Mouse (Mus musculus) macrophage (primary cell): ENCODE results near the gene Lrfn1. TPM values are rescaled to one million over a fixed set of nuclear protein-coding genes. Genes with fewer than 3 reads are reported as not detected.

Experiments used
- H3K27ac ChIP-seq: fragments of 350-480 bp; formaldehyde crosslinking; 2 replicates; pipeline ENCODE4 v1.9.0; 2021
- H3K36me3 ChIP-seq: fragments of 350-480 bp; formaldehyde crosslinking; 2 replicates; pipeline ENCODE4 v1.9.0; 2021; ENCODE audit errors: inconsistent target
- H3K4me3 ChIP-seq: fragments of 350-480 bp; formaldehyde crosslinking; 2 replicates; pipeline ENCODE4 v1.9.0; 2021; ENCODE audit errors: inconsistent target
- H3K79me2 ChIP-seq: fragments of 350-480 bp; formaldehyde crosslinking; 2 replicates; pipeline ENCODE4 v1.9.0; 2021; ENCODE audit errors: inconsistent target
- WGBS: methylation state at CpG from one replicate; pipeline ENCODE4 v1.1.7; 2026; ENCODE audit warnings: inconsistent platforms; ENCODE audit not compliant: missing documents; 5-methylcytosine and 5-hydroxymethylcytosine counted together
- polyA plus RNA-seq: library from polyadenylated mRNA; stranded (reverse); fragments of 250-400 nt; gene quantifications from 3 replicates; pipeline ENCODE4 v1.2.4, GENCODE M21; 2018; ENCODE audit warnings: inconsistent platforms
- total RNA-seq, 78 experiments: library from RNA; depleted of rRNA; stranded (reverse); fragments of 250-400 nt; gene quantifications; 1 replicate in 9 of 78; 2 replicates in 24 of 78; 3 replicates in 43 of 78; 4 replicates in 2 of 78; pipeline ENCODE4 v1.2.4; 2018; ENCODE audit warnings: inconsistent platforms in 56 of 78

The Lrfn1 gene
- total RNA-seq (2018; cell fraction: chromatin; rRNA removed): 1 to 10 TPM in 10 of 26 experiments, under 1 TPM in 7, not detected in 9; 0.33 to 2.3 (median 1.3) TPM
- total RNA-seq (2018; cell fraction: cytosol; rRNA removed): 1 to 10 TPM in 13 of 26 experiments, under 1 TPM in 13; 0.29 to 2.3 (median 0.99) TPM
- total RNA-seq (2018; cell fraction: nucleus; rRNA removed): 1 to 10 TPM in 19 of 26 experiments, under 1 TPM in 7; 0.54 to 4.0 (median 1.6) TPM
- 0.24 to 1.4 TPM (median 0.89 TPM) in 3 replicates for polyA plus RNA-seq

DNA sequence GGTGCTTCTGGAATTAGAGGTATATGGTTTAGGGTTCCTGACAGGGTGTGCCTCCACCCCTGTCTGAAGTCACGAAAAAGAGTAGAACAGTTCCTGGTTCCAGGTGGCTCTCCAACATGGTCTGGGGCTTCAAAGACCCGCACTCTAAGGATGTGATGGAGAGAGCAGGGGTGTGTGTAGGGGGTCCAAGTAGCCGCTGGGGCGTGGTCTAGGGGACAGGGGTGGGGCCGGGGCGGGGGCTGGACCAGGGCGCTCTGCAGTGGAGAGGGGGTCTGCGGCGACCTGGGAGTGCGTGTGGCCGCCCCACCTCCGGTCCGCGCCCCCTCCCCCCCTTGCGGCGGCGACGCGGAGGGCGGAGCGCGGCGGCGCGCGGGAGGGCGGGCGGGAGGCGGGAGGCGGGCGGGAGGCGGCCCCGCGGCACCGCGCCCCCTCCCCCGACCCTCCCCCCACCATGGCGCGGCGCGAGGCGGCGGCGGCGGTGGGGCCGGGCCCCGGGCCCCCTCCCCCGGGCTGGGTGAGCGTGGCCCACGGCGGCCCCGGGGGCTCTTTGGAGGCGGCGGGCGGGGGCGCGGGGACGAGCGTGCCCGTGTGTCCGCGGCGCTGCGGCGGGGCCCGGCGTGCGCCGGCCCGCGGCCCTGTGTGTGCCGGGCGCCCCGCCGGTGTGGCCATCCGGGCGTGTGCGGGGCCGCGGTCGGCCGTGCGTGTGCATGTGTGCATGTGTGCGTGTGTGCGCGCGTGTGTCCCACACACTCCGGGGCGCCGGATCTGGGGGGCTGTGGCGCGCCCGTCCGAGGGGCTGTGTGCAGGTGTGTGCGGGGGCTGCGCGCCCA is at the start of gene Lrfn1:
Gene Lrfn1 (plus strand): TSS at position 450 of the 830 bp plus-strand sequence.
- H3K27ac ChIP-seq: no peak within 1 kb of the TSS
- H3K36me3 ChIP-seq: no peaks in the 10 kb centered on the region
- 3% methylated on average over 48 of the region's 97 CpGs for WGBS
- H3K4me3 ChIP-seq: no peak within 1 kb of the TSS
- no peaks in the 10 kb centered on the region for H3K79me2 ChIP-seq

DNA sequence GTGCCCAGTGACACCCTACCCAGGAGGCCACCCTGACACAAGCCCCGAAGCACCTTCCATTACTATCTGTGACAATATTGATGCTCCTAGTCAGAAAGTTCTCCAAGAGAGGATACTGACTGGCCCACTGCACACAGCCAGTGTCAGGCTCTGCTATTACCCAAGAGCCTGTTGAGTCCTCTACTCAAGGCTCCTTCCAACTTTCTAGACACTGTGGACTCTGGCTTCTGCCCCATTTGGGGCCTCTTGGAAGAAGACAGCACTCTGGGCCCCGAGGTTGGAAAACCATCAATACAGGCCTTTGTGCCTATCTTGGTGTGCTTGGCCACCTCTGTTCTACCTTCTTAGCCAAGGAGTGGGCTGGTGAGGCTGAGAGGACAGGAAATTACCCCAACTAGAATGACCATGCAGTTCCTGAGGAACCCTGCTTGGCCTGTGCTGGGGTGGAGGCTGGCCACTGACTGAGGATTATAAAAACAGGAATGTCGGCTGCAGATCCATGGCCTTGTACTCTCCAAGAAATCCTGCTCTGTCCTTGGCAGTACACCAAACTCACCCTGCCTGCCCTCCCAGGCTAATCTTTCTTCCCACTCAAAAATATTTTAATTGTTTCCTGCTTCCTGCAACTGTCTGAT is 40.8 kb upstream of the Lrfn1 start:
- H3K27ac ChIP-seq: no peak overlapping the region
- WGBS: 87% methylated on average over 3 of the region's 3 CpGs
- no peaks in the 10 kb centered on the region for H3K79me2 ChIP-seq
- no peak overlapping the region for H3K4me3 ChIP-seq
- peaks cover 73% of the 10 kb centered on the region for H3K36me3 ChIP-seq

DNA sequence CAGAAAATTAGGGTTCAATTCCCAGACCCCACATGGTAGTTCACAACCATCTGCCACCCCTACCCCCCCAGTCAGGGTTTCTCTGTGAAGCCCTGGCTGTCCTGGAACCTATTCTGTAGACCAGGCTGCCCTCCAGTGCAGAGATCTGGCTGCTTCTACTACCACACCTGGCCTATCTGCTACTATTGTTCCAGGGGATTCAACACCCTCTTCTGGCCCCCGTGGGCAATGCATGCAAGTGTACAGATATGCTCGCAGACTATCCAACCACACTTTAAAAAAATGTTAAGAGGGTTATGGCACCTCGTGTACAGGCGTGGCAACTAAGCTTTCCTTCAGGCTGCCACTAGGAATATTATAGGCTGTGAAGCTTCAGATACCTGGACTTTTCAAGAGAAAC is 39.0 kb upstream of the Lrfn1 start:
- Histone ChIP-seq H3K79me2 (no peaks in the 10 kb centered on the region; the same call in 1 of the 2 replicates), H3K27ac (no peak overlapping the region), H3K4me3 (no peak overlapping the region), H3K36me3 (peaks cover 65% of the 10 kb centered on the region)
- 75% methylated on average over 4 of the region's 4 CpGs for WGBS

DNA sequence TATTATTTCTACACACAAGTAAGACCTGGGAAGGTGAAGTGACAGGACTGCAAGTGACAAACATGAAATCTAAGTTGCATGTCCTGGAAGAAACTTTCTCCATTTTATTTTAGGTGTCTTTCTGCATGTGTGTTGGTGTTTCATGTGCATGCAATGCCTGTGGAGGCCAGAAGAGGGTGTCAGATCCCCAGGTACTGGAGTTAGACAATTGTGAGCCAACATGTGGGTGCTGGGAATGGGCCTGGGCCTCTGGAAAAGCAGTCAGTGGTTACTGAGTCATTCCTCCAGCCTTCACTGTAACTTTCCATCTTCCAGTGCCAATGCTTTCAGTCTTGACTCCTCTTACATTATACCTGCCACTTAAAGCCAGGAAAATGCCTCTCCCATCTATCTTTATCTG is 34.4 kb upstream of the Lrfn1 start:
- H3K4me3 ChIP-seq: no peak overlapping the region
- H3K79me2 ChIP-seq: no peaks in the 10 kb centered on the region; the same call in 1 of the 2 replicates
- no peak overlapping the region for H3K27ac ChIP-seq
- peaks cover 75% of the 10 kb centered on the region for H3K36me3 ChIP-seq

DNA sequence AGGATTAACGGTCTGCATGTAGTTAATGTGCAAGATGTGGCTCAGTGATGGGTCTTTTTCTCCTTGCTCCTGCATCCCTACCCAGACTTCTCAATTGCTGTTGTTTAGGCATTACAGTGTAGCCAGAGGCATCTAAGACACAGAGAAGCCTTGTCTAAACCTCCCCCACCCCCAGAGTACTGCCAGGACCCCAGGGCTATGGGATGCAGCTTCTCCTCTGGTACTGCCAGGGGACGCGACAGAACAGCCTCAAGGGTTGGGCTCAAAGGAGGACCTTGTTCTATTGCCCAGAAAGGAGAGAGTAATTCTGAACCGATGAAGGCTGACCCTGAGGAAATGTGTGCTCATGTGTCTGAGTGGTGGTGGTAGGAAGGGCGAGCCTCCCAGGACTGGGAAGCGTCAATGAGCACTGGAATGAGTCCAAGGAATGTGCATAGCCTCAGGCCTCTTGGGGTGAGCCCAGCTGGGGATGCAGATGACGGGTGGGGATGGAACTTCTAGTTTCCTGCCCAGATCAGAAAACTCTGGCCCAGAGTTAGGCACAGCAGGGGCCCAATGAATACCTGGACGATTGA is 33.6 kb upstream of the Lrfn1 start:
- Histone ChIP-seq H3K36me3 (peaks cover 72% of the 10 kb centered on the region), H3K79me2 (no peaks in the 10 kb centered on the region; the same call in 1 of the 2 replicates), H3K27ac (no peak overlapping the region), H3K4me3 (no peak overlapping the region)
- WGBS: 96% methylated on average over 8 of the region's 8 CpGs

DNA sequence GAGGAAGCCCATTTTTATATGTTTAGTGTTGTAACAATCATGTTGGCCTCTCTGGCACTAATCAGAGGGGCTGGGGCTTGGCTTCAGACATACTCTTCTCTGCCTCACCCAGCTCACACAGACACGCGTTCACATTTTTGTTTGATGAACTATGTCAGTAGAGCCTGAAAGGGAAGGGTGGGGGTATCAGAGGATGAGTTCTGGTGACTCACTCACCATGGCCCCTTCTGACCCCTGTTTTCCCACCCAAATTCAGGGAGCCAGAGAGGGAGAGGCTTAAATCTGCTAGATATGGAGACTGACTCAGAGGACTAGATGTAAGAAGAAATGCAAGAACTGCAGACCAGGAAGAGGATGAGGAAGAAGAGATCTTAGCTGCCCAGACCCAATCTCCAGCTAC is 32.4 kb upstream of the Lrfn1 start:
- peaks cover 60% of the 10 kb centered on the region; the same call in 1 of the 2 replicates for H3K36me3 ChIP-seq

DNA sequence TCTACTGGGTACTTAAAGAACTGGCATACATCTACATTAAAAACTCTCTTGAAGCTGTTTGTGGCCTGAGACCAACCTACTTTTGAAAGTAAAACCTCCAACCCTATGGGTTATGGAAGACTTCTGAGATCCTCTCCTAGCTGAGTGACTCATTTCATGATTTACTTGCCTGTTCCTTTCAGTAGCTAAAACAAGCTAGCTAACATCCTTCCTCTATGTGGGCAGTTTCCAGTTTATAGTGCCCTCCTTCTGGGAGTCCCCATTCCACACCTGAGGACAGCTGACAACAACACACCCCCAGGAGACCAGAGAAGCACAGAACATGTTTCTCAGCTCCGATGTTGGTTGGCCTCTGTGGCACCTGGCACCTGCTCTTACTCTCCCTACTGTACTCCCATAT is 28.8 kb upstream of the Lrfn1 start:
- H3K36me3 ChIP-seq: peaks cover 40% of the 10 kb centered on the region; the same call in 1 of the 2 replicates
- WGBS: 82% methylated on average over 1 of the region's 1 CpGs
- H3K4me3 ChIP-seq: no peak overlapping the region
- no peak overlapping the region for H3K27ac ChIP-seq
- H3K79me2 ChIP-seq: peaks cover 48% of the 10 kb centered on the region

More for the DNA sequence above, 32.4 kb upstream of the Lrfn1 start:
- Histone ChIP-seq H3K79me2 (peaks cover 12% of the 10 kb centered on the region; the same call in 1 of the 2 replicates), H3K4me3 (no peak overlapping the region), H3K27ac (no peak overlapping the region)
- 98% methylated on average over 2 of the region's 2 CpGs for WGBS

DNA sequence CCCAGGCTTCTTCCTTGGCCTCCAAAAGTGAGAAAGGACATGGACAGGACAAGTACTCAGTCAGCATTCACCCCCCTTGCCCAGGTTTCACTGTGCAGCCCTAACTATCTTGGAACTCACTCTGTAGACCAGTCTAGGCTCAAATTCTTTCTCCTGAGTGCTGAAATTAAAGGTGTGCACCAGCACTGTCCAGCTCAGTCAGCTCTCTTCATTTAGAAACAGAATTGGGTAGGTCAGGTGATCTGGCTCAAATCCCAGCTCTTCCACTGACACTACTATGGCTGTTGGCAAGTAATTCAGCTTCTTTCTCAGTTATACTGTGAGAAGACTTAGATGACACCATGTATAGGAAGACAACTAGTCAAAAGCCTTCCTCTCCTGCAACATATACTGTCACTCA is 24.0 kb upstream of the Lrfn1 start:
- Histone ChIP-seq H3K36me3 (peaks cover 1% of the 10 kb centered on the region; the same call in 1 of the 2 replicates), H3K4me3 (no peak overlapping the region), H3K79me2 (peaks cover 95% of the 10 kb centered on the region), H3K27ac (no peak overlapping the region)

DNA sequence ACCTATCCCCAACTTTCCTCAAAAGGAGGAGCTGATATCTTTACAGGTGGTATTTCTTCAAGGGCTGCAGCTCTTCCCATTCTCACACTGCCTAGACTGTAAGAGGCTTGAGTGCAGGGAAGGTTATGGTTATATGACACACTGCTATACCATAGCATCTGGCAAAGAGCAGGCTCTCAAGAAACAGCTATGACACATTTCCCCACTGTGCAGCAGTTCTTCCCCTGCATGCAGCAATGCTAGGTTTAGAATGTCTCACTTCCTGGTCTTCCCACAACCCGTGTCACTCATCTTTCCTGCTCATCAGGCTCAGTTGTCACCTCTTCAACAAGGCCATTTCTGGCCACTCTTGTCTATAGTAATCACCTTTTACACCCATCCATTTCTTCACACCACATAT is 21.3 kb upstream of the Lrfn1 start:
- 0 out of 2 replicates have a peak overlapping the region, but pooled peaks have one; percentile 10 for H3K27ac ChIP-seq
- no peak overlapping the region for H3K4me3 ChIP-seq
- H3K79me2 ChIP-seq: peaks cover 100% of the 10 kb centered on the region
- H3K36me3 ChIP-seq: no peaks in the 10 kb centered on the region; the same call in 1 of the 2 replicates
- 0% methylated on average over 1 of the region's 1 CpGs for WGBS

DNA sequence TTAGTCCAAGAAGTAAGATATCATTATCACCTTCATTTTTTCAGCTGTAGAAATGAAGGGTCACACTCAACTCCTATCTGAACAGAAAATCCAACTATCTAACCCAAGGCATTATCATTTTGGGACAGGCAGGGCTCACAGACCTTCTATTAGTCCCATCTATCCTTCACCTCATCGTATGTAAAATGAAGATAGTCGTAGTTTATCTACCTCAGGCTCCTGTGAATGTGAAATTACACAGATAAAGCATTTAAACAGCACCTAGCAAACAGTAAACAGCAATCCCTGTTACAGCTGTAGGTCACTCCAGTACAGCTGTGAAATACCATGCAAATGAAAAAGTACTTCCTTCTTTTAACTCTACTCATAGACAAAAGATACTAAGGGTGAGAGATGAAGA is 19.5 kb upstream of the Lrfn1 start:
- H3K27ac ChIP-seq: no peak overlapping the region
- 96% methylated on average over 2 of the region's 2 CpGs for WGBS
- no peak overlapping the region for H3K4me3 ChIP-seq
- H3K79me2 ChIP-seq: peaks cover 85% of the 10 kb centered on the region
- no peaks in the 10 kb centered on the region; the same call in 1 of the 2 replicates for H3K36me3 ChIP-seq

DNA sequence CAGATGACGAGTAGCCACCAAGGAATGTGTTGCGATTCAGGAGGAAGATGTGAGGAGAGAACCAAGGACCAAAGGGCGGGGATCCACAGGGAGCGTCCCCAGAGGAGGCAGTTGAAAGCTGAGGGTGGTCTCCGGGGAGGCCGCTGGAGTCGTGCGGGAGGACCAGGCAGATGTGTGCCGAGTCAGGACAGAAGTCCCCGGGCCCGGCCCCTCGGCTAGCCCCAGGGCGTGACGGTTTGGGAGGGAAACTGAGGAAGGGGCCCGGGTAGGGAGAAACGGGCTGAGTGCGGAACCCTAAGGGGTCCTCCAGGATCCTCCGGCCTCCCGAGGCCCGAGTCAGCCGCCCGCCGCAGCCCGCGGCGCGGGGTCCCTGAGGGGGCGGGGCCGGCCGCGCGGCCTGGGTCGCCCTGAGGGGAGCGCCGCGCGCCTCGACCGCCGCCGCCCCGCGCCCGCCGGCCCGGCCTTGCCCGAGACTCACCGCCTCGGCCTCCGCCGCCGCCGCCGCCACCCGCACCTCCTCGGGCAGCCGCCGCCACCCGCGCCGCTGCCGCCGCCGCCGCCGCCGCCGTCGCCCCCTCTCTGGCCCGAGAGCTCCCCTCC is 16.0 kb upstream of the Lrfn1 start:
- WGBS: 2% methylated on average over 50 of the region's 70 CpGs
- peaks cover 50% of the 10 kb centered on the region for H3K79me2 ChIP-seq
- peak overlapping the region; percentile 48 for H3K4me3 ChIP-seq
- no peak overlapping the region for H3K27ac ChIP-seq
- no peaks in the 10 kb centered on the region for H3K36me3 ChIP-seq

DNA sequence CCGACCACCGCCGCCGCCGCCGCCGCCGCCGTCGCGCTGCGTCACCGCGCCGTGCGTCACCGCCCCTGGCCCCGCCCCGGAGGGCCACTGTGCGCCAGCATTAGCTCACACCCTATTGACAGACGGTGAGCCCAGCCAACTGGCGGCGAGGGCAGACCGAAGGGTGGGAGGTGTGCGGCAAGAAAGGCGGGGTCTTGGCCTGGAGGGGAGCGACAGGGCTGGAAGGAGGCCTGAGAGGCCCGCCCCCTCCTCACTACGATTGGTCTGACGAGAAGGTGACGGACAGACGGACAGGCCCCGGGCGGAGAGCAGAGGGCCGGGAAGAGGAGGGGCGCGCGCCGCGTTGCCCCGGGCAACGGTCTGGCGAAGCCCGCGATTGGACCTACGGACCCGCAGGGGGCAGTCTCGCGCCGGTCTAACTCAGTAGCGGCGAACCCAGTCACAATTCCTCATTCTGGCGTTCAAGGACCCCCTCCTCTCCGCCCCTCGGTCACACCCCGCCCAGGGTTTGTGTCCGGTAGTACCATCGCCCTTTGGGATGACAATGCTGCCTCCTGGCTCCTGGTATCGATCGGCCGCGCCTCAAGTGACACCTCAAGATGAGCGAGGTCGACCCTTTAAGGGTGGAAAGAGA is 15.4 kb upstream of the Lrfn1 start:
- Histone ChIP-seq H3K4me3 (peak overlapping the region; percentile 56), H3K27ac (peak overlapping the region; percentile 75), H3K79me2 (peaks cover 44% of the 10 kb centered on the region), H3K36me3 (no peaks in the 10 kb centered on the region)
- WGBS: 3% methylated on average over 63 of the region's 64 CpGs

DNA sequence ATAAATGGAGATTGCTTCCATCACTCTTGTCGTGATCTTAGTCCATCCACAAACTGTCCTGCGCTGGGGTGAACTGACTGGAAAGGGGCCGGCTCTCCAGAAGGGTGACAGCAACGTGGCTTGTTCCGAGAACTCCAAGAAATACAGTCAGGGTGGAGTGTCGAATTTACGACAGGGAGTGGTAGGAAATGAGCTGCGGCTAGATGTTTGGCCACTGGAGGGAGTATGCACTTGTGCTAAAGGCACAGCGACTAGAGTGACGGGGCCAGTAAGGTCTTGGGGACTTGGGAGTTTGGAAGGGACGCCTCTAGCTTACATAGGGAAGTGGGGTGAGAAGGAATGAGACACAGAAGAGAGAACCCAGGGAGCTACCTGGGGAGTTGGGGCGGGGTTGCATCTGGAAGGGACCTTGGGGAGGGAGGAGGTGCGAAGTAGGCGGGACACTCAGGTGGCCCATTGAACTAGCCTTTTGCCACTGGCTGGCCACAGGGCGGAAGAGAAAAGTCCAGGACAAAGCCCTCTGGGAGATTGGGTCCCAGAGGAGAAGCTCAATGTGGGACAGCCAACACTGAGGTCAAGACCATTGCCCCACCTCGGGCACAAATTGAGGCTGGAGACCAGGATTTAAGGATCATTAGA is 14.7 kb upstream of the Lrfn1 start, which contains the start of gene Gmfg:
Gene Gmfg (plus strand): TSS at position 516 of the 639 bp plus-strand sequence.
- 7% methylated on average over 16 of the region's 16 CpGs for WGBS
- peaks cover 37% of the 10 kb centered on the region for H3K79me2 ChIP-seq
- peak within 1 kb of the TSS; percentile 75 for H3K27ac ChIP-seq
- no peaks in the 10 kb centered on the region for H3K36me3 ChIP-seq
- peak within 1 kb of the TSS; percentile 56 for H3K4me3 ChIP-seq
